Mouse (Mus musculus): ENCODE results near the gene Slc47a1. TPM values are rescaled to one million over a fixed set of nuclear protein-coding genes. Genes with fewer than 3 reads are reported as not detected.

Gene Slc47a1
- polyA plus RNA-seq, 1 experiment: 6.4 TPM

GRCm38 (mm10) chr11:61300716-61301392 is 77.3 kb downstream of the Slc47a1 start:
- no peak overlapping the region for H3K4me3 ChIP-seq (ENCODE audit: insufficient read depth, low read length)
- no peaks in the 10 kb centered on the region for H3K4me1 ChIP-seq (ENCODE audit: control insufficient read depth, insufficient read depth, low read length)
- TF ChIP-seq CTCF (IDR thresholded peaks at IDR 0.05; ENCODE audit: extremely low read depth, insufficient read depth, low read length) (no peak), POLR2A (IDR thresholded peaks at IDR 0.05; ENCODE audit: extremely low read depth, insufficient read depth, low read length) (no peak)
- H3K27ac ChIP-seq (ENCODE audit: insufficient read depth, low read length): no peak overlapping the region

GRCm38 (mm10) chr11:61300205-61300604 is 77.9 kb downstream of the Slc47a1 start:
- no peak overlapping the region for H3K27ac ChIP-seq (ENCODE audit: insufficient read depth, low read length)
- H3K4me3 ChIP-seq (ENCODE audit: insufficient read depth, low read length): no peak overlapping the region
- no peaks in the 10 kb centered on the region for H3K4me1 ChIP-seq (ENCODE audit: control insufficient read depth, insufficient read depth, low read length)
- no peak for TF ChIP-seq CTCF (IDR thresholded peaks at IDR 0.05; ENCODE audit: extremely low read depth, insufficient read depth, low read length)
- no peak for TF ChIP-seq POLR2A (IDR thresholded peaks at IDR 0.05; ENCODE audit: extremely low read depth, insufficient read depth, low read length)

- TF ChIP-seq POLR2A (IDR thresholded peaks at IDR 0.05; ENCODE audit: extremely low read depth, insufficient read depth, low read length) (no peak), CTCF (IDR thresholded peaks at IDR 0.05; ENCODE audit: extremely low read depth, insufficient read depth, low read length) (no peak)
- no peaks in the 10 kb centered on the region for H3K4me1 ChIP-seq (ENCODE audit: control insufficient read depth, insufficient read depth, low read length)
- H3K4me3 ChIP-seq (ENCODE audit: insufficient read depth, low read length): no peak overlapping the region
- no peak overlapping the region for H3K27ac ChIP-seq (ENCODE audit: insufficient read depth, low read length)
Measured at GRCm38 (mm10) chr11:61297901-61298300, 80.2 kb downstream of the Slc47a1 start.

GRCm38 (mm10) chr11:61297326-61297725 is 80.8 kb downstream of the Slc47a1 start:
- no peak for TF ChIP-seq POLR2A (IDR thresholded peaks at IDR 0.05; ENCODE audit: extremely low read depth, insufficient read depth, low read length)
- no peak overlapping the region for H3K27ac ChIP-seq (ENCODE audit: insufficient read depth, low read length)
- no peak overlapping the region for H3K4me3 ChIP-seq (ENCODE audit: insufficient read depth, low read length)
- no peaks in the 10 kb centered on the region for H3K4me1 ChIP-seq (ENCODE audit: control insufficient read depth, insufficient read depth, low read length)

- no peaks in the 10 kb centered on the region for H3K4me1 ChIP-seq (ENCODE audit: control insufficient read depth, insufficient read depth, low read length)
- H3K4me3 ChIP-seq (ENCODE audit: insufficient read depth, low read length): no peak overlapping the region
- no peak overlapping the region for H3K27ac ChIP-seq (ENCODE audit: insufficient read depth, low read length)
- TF ChIP-seq CTCF (IDR thresholded peaks at IDR 0.05; ENCODE audit: extremely low read depth, insufficient read depth, low read length): no peak
- TF ChIP-seq POLR2A (IDR thresholded peaks at IDR 0.05; ENCODE audit: extremely low read depth, insufficient read depth, low read length): no peak
Measured at GRCm38 (mm10) chr11:61296556-61296955, 81.6 kb downstream of the Slc47a1 start.

- H3K4me1 ChIP-seq (ENCODE audit: control insufficient read depth, insufficient read depth, low read length): no peaks in the 10 kb centered on the region
- no peak overlapping the region for H3K4me3 ChIP-seq (ENCODE audit: insufficient read depth, low read length)
Measured at GRCm38 (mm10) chr11:61295556-61295955, 82.6 kb downstream of the Slc47a1 start.

GRCm38 (mm10) chr11:61294431-61294830 is 83.7 kb downstream of the Slc47a1 start:
- H3K27ac ChIP-seq (ENCODE audit: insufficient read depth, low read length): no peak overlapping the region
- no peak for TF ChIP-seq POLR2A (IDR thresholded peaks at IDR 0.05; ENCODE audit: extremely low read depth, insufficient read depth, low read length)
- no peak for TF ChIP-seq CTCF (IDR thresholded peaks at IDR 0.05; ENCODE audit: extremely low read depth, insufficient read depth, low read length)
- H3K4me3 ChIP-seq (ENCODE audit: insufficient read depth, low read length): no peak overlapping the region

More at GRCm38 (mm10) chr11:61295556-61295955, 82.6 kb downstream of the Slc47a1 start:
- TF ChIP-seq POLR2A (IDR thresholded peaks at IDR 0.05; ENCODE audit: extremely low read depth, insufficient read depth, low read length): no peak
- TF ChIP-seq CTCF (IDR thresholded peaks at IDR 0.05; ENCODE audit: extremely low read depth, insufficient read depth, low read length): no peak
- H3K27ac ChIP-seq (ENCODE audit: insufficient read depth, low read length): no peak overlapping the region

More at GRCm38 (mm10) chr11:61294431-61294830, 83.7 kb downstream of the Slc47a1 start:
- H3K4me1 ChIP-seq (ENCODE audit: control insufficient read depth, insufficient read depth, low read length): no peaks in the 10 kb centered on the region

Other genes starting within 250 kb of the Slc47a1 start
- gene Usp22, start 203.3 kb downstream of the Slc47a1 start, polyA plus RNA-seq (2012; rRNA removed): 152 and 154 TPM in 2 replicates
- gene Aldh3a1, start 170.8 kb downstream of the Slc47a1 start, polyA plus RNA-seq (2012; rRNA removed): 1.7 and 2.3 TPM in 2 replicates
- gene Aldh3a2, start 110.9 kb downstream of the Slc47a1 start, polyA plus RNA-seq (2012; rRNA removed): 47.5 and 47.7 TPM in 2 replicates
- gene Slc47a2, start 35.5 kb downstream of the Slc47a1 start, polyA plus RNA-seq (2012; rRNA removed): 0.06 and 0.23 TPM in 2 replicates
- 453 and 528 TPM in 2 replicates for gene Rnf112, start 75.8 kb upstream of the Slc47a1 start, polyA plus RNA-seq (2012; rRNA removed)
- 3.2 and 4.6 TPM in 2 replicates for gene Mfap4, start 107.1 kb upstream of the Slc47a1 start, polyA plus RNA-seq (2012; rRNA removed)
- gene Mapk7, start 116.1 kb upstream of the Slc47a1 start, polyA plus RNA-seq (2012; rRNA removed): 32.2 and 36.7 TPM in 2 replicates
- gene B9d1, start 126.8 kb upstream of the Slc47a1 start, polyA plus RNA-seq (2012; rRNA removed): 50.0 and 50.2 TPM in 2 replicates
- 107 and 108 TPM in 2 replicates for gene Epn2, start 201.3 kb upstream of the Slc47a1 start, polyA plus RNA-seq (2012; rRNA removed)

Data from cortical plate, adult 2 months (tissue).